Mouse (Mus musculus) heart, adult 9 months (tissue): ENCODE data around the gene Ccdc163.
"Not testable (repeated sequence)": the region's sequence is repeated elsewhere in the genome, so short reads cannot be mapped to it uniquely, and the experiment has no call there.

Source experiments
- DNase-seq, 2 experiments: peaks; one replicate each; pipeline ENCODE4 v3.0.0; 2022; ENCODE audit warnings: low spot score in 2 of 2

Gene Ccdc163

DNA sequence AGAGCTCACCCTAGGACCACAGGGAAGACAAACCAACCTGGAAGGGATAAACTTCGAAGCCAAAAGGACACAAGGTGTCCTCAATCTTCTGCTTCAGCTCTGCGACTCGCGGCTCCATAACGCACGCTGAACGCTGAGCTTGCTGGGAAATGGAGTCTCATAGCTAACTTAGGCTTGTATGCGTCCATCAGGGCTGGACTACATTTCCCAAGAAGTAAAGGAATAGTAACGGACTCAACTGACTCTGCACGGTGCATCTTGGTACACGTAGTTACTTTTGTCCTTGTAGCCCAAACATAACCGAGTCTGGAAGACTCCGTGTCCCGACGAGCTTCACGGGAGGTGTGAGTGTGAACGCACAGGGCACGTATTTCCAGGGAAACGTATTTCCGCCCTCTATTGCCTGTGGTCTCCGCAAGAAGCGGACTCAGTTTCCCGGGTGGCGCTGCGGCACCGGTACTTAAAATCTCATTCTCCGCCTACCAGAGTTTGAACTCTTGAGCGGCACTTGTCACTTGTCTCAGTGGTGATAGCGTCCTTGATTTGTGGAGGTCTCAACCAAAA is at the start of gene Ccdc163, which contains the start of gene Mmachc:
Gene Ccdc163, plus strand, starts transcription at position 309 of the 564 bp plus-strand sequence.
Gene Mmachc, minus strand, starts transcription at position 206 of the 564 bp plus-strand sequence.
- DNase-seq = peak; percentile 96 to 97

DNA sequence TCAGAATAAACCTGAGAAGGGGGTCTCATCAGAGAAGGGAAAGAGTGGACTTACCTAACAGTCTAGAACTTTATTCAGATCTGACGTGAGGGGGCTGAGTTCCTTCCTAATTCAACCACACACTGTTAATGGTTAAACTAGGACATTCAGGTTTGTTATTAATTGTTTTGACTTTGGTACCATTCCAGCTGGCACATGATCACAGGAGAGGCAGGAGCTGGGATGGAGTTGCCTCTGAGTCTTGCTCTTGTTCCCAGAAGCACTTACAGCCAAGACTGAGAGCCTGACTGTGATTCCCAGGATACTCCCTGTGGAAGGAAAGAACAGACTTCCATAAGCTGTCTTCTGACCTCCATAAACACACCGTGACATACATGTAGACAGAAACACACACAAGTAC is 48.8 kb upstream of the Ccdc163 start:
- DNase-seq = no peak

DNA sequence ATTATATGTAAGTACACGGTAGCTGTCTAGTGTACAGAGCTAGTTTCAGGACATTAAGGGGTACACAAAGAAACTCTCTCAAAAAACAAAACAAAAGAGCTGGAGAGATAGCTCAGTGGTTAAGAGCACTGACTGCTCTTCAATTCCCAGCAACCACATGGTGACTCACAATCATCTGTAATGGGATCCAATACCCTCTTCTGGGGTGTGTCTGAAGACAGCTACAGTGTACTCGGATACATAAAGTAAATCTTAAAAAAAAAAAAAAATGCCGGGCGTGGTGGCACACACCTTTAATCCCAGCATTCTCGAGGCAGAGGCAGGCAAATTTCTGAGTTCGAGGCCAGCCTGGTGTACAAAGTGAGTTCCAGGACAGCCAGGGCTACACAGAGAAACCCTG is 48.4 kb upstream of the Ccdc163 start:
- DNase-seq = not testable (repeated sequence)

DNA sequence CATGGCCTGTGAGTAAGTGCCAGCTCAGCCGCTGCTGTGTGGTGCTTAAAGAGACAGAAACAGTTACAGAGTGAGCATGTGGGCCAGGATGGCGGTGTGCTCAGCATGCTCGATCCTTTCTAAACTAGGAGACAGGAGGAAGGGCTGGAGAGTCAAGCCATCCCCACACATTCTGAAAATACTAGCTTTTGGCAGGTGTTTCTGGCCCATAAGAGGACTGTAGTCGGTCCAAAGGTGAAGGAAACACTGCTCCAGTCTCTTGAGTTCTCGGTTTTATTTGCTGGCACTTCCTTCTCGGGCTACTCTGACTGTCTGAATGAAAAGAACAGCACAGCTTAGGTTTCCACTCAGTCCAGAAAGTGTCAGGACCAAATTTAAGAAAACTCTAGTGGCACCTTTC is 47.5 kb upstream of the Ccdc163 start:
- DNase-seq = no peak

DNA sequence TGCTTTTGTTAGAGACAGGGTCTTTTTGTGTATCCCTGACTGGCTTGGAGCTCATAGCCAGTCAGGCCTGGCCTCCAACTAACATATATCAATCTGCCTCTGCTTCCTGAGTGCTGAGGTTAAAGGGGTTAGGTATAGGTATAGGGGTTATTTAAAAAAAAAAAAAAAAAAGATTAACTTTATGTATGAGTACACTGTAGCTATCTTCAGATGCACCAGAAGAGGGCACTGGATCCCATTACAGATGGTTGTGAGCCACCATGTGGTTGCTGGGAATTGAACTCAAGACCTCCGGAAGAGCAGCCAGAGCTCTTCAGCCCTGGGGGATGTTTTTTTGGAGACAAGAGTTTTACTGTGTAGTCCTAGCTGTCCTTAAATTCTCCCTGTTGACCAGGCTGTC is 46.3 kb upstream of the Ccdc163 start:
- DNase-seq = no peak

DNA sequence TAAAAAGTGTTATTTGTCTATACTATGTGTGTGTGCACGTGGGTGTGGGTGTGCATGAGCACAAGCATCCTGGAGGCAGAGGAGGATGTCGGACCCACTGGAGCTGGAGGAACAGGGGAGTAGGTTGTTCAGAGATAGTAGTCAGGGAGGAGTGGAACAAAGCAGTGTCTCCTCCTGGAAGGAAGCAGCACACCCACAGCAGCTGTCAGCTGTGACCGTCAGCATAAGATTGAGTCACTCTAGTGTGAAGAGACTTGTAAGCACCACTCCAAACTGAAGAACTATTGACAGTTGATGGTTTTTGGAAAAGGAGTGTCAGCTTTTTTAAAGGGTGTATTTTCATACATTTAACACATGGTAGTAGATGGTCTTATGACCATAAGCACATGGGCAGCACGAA is 41.7 kb upstream of the Ccdc163 start:
- DNase-seq = no peak

DNA sequence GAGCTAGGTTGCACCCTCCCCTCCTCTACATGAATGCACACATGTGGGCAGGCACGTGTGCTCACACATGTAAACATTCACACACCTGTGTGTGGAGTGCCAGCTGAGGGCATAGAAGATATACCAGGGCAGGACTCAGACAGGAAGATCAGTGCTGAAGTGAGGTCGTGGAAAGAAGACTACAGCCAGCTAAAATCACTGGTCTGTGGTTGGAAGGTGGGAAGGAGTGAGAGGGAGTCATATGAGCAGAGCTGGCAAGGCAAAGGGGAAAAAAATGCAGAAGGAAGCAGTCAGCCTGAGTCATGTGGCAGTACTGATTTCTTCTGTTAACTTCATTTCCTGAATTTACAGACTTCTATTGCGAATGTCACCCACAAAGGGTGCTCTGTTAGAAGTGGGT is 40.2 kb upstream of the Ccdc163 start:
- DNase-seq = peak; percentile 23 to 52

DNA sequence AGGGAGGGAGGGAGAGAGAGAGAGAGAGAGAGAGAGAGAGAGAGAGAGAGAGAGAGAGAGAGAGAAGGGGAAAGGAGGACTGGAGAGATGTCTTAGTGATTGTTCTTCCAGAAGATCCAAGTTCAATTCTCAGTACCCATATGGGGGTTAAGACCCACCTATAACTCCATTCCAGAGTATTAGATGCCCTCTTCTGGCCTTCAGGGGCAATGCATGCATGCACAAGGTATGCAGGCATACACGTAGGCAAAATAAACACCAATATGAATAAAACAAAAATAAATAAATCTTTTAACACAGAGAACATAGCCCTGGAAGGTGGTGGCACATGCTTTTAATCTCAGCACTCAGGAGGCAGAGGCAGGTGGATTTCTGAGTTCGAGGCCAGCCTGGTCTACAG is 39.0 kb upstream of the Ccdc163 start:
- DNase-seq = no peak

DNA sequence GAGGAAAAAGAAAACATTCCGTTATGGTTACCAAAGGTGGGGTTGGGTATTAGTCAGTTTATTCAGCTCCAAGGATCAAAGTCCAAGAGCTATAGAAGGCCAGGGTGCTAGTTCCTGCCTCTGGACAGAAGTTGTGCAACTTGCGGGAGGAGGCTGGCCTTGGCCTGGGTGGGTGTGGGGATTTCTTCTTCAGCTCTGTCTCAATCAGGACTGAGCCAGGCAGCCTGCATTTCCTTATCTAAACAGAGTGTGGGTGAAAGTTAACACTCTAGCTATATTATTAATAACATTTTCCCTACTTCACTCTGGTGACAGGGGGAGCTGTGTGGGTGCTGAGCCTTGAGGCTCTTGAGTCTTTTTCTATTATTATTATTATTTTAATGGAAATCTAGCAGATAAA is 35.5 kb upstream of the Ccdc163 start:
- DNase-seq = peak in 1 of 2 experiments; percentile 35

DNA sequence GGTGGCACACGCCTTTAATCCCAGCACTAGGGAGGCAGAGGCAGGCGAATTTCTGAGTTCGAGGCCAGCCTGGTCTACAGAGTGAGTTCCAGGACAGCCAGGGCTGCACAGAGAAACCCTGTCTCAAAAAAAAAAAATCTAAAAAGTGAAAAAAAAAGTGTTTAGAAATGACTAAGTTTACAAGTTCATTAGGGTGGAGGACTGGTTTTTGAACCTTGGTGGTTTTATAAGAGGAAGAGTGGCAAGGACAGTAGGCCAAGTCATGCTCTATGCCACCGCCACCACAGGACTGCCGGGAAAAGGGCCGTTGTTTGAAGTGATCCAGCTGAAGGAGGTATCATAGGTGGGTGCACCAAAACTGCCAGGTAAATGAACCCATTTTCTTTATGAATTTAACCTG is 33.5 kb upstream of the Ccdc163 start:
- DNase-seq = not testable (repeated sequence)

DNA sequence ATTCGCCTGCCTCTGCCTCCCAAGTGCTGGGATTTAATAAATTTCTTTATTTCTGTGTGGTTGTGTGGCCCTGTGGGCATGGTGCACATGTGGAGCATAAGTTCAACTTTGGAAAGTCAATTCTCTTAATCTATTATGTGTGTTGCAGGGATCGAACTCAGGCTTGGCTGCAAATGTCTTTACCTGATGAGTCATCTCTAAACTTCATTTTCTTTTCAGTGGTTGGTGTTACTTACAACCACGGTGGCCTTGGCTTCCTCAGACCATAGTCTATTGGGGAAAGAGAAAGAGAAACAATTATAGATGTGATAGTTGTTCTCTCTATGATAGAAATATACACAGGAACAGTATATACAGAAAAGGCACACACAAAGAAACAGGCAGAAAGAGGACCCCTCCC is 32.3 kb upstream of the Ccdc163 start:
- DNase-seq = no peak

DNA sequence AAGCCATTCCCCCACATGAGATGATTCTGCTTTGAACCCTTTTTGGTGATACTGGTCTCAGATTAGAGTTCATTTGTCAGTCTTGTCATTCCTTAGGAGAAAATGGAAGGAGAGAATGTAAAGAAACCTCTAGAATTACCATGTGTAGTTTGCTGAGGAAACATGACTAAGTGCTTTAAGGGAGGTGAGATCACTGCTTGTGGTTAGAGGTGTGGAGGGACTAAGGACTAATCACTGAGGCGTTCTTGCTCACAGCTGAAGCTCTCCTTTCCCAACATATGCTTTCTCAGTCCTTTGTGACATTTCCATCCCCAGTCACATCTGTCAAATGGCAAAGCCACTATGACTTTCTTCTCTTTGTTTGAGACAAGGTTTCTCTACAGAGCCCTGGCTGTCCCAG is 30.5 kb upstream of the Ccdc163 start:
- DNase-seq = no peak

DNA sequence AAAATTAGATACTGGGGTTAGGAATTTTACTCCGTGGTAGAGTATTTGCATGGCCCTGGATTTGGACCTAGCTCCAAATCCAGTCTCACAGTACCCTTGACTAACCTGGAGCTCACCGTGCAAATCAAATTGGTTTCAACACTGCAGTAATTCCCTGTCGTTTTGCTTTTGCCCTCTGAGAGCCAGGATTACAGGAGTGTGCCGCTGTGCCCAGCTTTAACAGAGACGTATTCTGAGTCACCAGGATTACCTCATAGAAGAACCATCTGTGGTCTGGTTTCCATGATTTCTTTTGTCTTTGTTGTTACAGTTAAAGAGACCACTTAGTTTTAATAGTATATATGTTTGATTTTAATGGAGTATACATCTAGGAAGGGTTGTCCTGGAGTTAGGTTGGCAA is 29.2 kb upstream of the Ccdc163 start:
- no peak for DNase-seq

DNA sequence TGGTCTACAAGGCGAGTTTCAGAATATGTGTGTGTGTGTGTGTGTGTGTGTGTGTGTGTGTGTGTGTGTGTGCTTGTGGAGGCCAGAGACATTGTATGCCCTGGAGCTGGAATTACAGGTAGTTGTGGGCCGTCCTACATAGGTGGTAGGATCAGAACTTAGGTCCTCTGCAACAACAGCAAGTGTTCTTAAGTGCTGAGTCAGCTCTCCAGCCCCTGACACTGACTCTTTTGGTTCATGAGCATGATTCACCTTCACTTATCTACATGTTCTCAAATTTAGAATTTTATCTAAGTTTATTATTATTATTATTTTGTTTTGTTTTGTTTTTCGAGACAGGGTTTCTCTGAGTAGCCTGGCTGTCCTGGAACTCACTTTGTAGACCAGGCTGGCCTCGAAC is 27.8 kb upstream of the Ccdc163 start:
- not testable (repeated sequence) for DNase-seq

DNA sequence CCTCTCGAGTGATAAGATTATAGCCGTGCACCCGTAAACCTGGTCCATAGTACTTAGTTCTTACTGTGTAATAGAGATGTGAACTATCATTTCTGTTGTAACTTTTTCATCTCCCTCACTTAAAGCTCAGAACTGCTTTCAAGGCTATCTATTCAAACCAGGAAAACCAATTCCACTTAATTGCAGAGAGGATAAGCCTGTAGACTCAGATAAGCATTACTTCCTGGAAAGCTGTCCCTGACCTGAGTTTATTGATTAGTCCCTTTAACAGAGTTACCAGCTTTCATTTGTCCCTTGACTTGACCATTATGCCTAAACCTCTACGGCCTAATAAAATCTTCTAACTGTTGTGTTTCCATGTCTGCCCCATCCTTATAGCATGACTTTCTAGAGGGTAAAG is 24.4 kb upstream of the Ccdc163 start:
- DNase-seq = no peak

DNA sequence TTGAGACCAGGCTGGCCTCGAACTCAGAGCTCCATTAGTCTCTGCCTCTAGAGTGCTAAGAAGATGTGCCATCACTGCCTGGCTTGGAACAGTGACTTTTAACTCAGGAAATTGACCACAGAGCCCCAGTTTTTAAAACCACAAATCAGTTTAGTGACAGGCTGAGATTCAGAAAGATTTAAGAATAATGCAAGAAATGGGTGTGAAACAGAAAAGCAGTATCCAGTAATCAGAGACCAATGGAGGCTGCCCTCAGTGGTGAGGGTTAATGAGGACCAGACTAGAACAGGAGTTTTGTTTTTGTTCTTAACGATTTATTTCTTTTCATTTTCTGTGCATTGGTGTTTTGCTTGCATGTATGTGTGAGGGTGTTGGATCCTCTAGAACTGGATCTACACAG is 23.6 kb upstream of the Ccdc163 start:
- DNase-seq = no peak

DNA sequence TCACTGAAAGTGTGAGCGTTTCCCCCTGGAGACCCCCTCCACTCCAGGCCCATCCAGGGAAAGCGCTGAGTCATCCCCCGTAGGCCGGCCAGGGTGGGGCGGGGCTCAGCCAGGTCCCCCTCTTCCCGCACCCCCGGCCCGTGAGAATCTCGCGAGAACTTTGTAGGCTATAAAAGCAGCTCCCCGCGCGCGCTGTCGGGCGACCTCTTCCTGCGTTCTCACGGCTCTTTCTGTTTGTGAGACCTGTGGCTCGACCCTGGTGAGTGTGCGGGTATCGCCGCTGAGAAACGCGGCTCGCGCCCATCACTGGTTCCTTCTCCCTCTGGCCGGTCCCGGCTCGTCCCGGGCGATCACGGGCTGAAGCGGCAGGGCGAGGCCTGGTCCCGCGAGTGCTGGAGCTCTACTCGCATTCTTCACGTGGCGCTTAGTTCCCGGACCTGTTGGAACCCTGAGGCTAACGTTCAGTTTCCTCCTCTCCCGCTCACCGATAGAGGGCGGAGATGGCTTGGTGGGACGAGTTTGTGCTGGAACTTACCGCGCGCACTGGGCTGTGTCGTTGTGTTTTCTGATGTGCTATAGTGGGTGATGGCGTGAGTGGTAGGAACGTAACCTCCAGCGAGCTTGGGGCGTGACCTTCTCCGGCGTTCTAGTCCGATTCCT is 22.8 kb upstream of the Ccdc163 start, which contains the start of gene Prdx1:
Gene Prdx1, plus strand, starts transcription at position 143 of the 660 bp plus-strand sequence.
- DNase-seq = peak; percentile 96 to 97

DNA sequence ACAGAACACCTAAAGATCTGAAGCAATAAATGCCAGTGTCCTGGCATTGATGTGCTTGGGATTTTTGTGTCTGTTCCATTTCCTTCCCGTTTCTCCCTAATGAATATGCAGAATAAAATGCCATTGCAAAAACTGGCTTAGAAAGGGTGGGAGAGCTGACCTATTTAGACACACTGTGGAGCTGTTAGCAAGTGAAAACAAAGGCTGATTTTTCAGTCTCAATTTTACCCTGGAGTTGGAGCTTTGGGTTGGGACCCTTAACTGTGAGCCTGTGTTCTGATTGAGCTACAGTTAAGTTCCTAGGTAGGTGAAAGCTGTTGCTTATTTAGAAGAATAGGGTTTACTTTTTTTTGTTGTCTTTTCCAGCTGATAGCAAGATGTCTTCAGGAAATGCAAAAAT is 21.3 kb upstream of the Ccdc163 start:
- no peak for DNase-seq

DNA sequence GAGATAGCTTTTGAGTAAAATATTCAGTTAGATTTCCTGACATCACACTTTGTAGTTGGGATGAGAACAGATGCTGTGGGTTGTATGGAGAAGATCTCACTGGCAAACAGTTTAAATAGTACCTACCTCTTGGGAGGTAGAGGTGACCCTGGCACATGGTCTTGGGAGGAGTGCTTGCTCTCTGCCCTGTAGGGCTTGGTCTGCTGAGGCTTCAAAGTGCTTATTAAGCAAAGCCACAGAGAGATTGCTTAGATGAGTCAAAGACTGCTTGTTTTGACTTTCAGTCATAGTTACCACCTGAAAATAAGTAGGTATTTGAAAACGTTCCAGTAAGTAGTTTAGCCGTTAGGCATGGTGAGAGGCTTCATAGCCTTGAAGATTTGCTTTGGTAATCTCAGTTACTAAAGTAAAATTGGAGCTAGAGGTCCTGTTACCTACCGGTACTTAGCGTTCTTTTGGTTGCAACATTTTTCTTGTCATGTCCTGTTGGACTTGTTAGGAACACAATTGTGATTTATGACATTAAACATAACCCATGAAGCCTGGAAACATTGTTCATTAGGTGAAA is 18.9 kb upstream of the Ccdc163 start:
- DNase-seq = no peak

DNA sequence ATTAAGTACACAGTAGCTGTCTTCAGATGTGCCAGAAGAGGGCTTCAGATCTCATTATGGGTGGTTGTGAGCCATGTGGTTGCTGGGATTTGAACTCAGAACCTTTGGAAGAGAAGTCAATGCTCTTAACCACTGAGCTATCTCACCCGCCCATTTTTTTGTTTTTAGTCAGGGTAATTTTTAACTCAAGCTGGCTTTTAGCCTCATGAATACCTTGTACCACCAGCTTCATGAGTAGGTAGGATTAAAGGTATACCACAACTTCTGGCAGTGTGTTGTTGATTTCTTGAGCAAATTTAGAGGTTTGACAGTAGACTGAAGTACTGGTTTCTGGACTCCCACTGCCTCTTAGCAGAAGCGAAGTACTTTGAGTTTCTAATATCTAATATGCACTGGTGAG is 16.2 kb upstream of the Ccdc163 start:
- DNase-seq = no peak

DNA sequence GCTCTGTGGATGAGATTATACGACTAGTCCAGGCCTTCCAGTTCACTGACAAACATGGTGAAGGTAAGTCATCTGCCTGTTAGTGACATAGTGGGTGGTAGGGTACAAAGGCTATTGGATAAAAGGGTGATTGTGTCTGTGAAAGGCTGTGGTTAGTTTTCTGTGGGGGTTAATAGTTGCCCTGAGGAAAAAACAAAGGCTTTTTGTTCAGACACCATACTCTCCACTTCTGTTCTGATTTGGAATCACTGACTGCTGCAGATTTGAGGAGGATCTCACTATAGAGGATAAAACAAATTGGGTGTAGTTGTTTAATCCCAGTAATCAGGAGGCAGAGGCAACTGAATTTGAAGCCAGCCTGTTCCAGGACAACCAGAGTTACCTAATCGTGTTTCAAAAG is 14.5 kb upstream of the Ccdc163 start:
- DNase-seq = no peak

DNA sequence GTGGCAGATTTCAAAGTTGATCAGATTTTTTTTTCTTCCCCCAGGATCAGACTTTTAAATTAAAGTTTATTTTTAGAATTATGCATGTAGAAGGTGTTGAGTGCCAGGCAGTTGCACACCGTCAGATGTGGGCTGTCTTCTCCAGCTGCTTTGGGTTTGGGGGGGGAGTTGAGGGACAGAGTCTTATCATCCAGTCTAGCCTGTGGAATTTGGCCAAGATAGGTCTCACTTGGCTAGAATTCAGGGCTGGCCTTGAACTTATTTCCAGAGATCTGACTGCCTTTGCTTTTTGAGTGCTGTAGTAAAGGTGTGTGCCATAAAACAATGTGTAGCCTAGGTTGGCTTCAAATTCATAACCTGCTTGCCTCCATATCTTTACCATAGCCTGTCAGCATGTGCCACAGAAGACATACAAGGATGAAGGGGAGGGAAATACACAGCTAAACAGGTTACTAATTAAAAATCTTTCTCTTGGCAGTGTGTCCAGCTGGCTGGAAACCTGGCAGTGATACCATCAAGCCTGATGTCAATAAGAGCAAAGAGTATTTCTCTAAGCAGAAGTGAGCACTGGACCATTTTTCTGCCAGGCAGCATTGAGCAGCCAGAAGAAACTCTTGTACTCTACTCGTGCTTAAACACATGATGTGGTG is 9.5 kb upstream of the Ccdc163 start:
- no peak for DNase-seq

DNA sequence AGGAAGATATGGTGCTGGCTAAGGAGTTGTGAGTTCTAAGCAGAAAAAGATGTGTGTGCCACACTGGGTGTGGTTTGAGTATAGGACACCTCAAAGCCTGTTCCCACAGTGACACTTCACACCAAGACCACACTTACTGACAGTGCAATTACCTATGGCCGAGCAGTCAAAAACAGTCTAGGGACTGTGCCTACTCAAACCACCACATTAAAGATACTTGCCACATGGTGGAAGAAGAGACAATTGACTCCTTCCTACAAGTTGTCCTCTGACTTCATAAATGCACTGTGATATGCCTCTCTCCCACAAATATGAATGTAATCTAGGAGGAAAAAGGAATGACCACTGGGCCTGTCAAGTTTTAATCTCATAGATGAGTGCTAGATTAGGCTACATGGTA is 7.3 kb upstream of the Ccdc163 start:
- DNase-seq = no peak
